ENCODE assay signal across 18 mouse cellular contexts in the genomic region with DNA sequence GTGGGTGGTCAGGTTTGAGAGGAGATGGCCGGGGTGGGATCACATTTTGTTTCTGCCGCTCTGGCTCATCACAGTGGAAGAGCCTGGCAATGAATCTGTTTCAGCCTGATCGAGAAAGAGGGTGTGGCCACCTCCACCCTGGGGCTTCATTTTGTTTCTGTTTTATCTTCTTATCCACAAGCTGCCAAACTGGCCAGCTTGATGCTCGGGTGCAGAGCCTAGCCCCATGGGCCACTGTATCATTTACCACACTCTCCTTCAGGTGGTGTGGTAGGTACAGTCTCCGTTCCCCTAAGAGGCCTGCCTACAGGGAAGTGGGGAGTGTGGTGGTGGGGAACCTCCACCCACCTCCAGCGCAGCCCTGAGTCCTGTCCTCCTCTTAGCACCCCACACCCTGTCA. TPM values are rescaled to one million over a fixed set of nuclear protein-coding genes. Genes with fewer than 3 reads are reported as not detected.
A peak's percentile ranks its signal among the peaks of the same experiment; 100 is the strongest.
DNase-seq lines count a peak whose midpoint lies in the region; ATAC-seq and TF ChIP-seq lines count a peak whose summit lies in the region.
"Had no signal": no experiment of that assay in that cellular context is flagged by ENCODE, and none has a peak within 500 bp of the region (broad histone marks: within the 10 kb centered on the region; RNA-seq: fewer than 3 reads in every experiment).

No protein-coding gene starts in this region.

- no peak for TF ChIP-seq CTCF in lung, postnatal 0 days (IDR thresholded peaks at IDR 0.05)

- TF ChIP-seq EP300 in lung, postnatal 0 days (IDR thresholded peaks at IDR 0.05): no peak

- H3K27me3 ChIP-seq in embryonic facial prominence, embryonic 12.5 days: no peaks in the 10 kb centered on the region
- peaks cover 75% of the 10 kb centered on the region for H3K27me3 ChIP-seq in embryonic facial prominence, embryonic 10.5 days (replicated peaks; ENCODE audit: low read depth, poor library complexity, severe bottlenecking)
- no peaks in the 10 kb centered on the region for H3K27me3 ChIP-seq in liver, embryonic 13.5 days
- peaks cover 10% of the 10 kb centered on the region; the same call in 1 of the 2 replicates for H3K27me3 ChIP-seq in limb, embryonic 10.5 days (ENCODE audit: low read depth, poor library complexity, severe bottlenecking)
- no peaks in the 10 kb centered on the region for H3K27me3 ChIP-seq in lung, postnatal 0 days (replicated peaks; ENCODE audit: insufficient read depth, low read length)
- H3K27me3 ChIP-seq: limb, embryonic 13.5 days; Patski had no signal

- H3K4me2 ChIP-seq in embryonic facial prominence, embryonic 12.5 days (replicated peaks): no peak overlapping the region
- H3K4me2 ChIP-seq in liver, embryonic 13.5 days: peak overlapping the region; percentile 29
- no peak overlapping the region for H3K4me2 ChIP-seq in lung, postnatal 0 days (replicated peaks; ENCODE audit: low read depth, low read length)
- H3K4me2 ChIP-seq: forebrain, embryonic 12.5 days; limb, embryonic 13.5 days; midbrain, embryonic 12.5 days had no signal

- H3K36me3 ChIP-seq in embryonic facial prominence, embryonic 12.5 days: peaks cover 12% of the 10 kb centered on the region
- H3K36me3 ChIP-seq in embryonic facial prominence, embryonic 10.5 days (replicated peaks): peaks cover 45% of the 10 kb centered on the region
- H3K36me3 ChIP-seq in liver, embryonic 13.5 days: peaks cover 18% of the 10 kb centered on the region
- peaks cover 41% of the 10 kb centered on the region for H3K36me3 ChIP-seq in limb, embryonic 10.5 days
- 0 out of 2 replicates have a peak, but pooled peaks cover 5% of the 10 kb centered on the region for H3K36me3 ChIP-seq in lung, postnatal 0 days (ENCODE audit: insufficient read depth, low read length)

- 72% methylated on average over 6 of the region's 6 CpGs for WGBS in embryonic facial prominence, embryonic 12.5 days
- WGBS in embryonic facial prominence, embryonic 10.5 days: 78% methylated on average over 6 of the region's 6 CpGs
- 23% methylated on average over 6 of the region's 6 CpGs for WGBS in liver, embryonic 13.5 days (ENCODE audit: insufficient replicate concordance)
- WGBS in limb, embryonic 10.5 days: 82% methylated on average over 6 of the region's 6 CpGs
- 85% methylated on average over 6 of the region's 6 CpGs for WGBS in lung, postnatal 0 days

- DNase-seq in embryonic facial prominence, embryonic 10.5 days (ENCODE audit: low spot score): no peak
- peak; percentile 59 for DNase-seq in c-Kit-positive CD71-positive TER-119-negative erythroid progenitor cells, embryonic 14.5 days (ENCODE audit: low read depth)
- peak; percentile 40 for DNase-seq in liver, embryonic 13.5 days
- DNase-seq in left cerebral cortex, adult 18-20 months (ENCODE audit: low spot score in 2 of 2): no peak
- DNase-seq in limb, embryonic 10.5 days (ENCODE audit: low spot score): no peak
- DNase-seq in lung, postnatal 0 days (ENCODE audit: low spot score): no peak
- DNase-seq: lung, adult 2 months had no signal

- no peak for ATAC-seq in embryonic facial prominence, embryonic 12.5 days (ENCODE audit: insufficient number of reproducible peaks, insufficient read depth, low FRiP score, low TSS enrichment)
- peak; percentile 74 for ATAC-seq in liver, embryonic 13.5 days (ENCODE audit: low read depth)
- ATAC-seq in megakaryocyte progenitor cell, adult 5-6 weeks (replicated peaks; ENCODE audit: poor library complexity): peak; percentile 50
- ATAC-seq in lung, postnatal 0 days: no peak

- no peak overlapping the region for H3K4me3 ChIP-seq in embryonic facial prominence, embryonic 12.5 days
- H3K4me3 ChIP-seq in embryonic facial prominence, embryonic 10.5 days: no peak overlapping the region
- no peak overlapping the region for H3K4me3 ChIP-seq in liver, embryonic 13.5 days (replicated peaks)
- H3K4me3 ChIP-seq in limb, embryonic 10.5 days: no peak overlapping the region
- no peak overlapping the region for H3K4me3 ChIP-seq in lung, postnatal 0 days (ENCODE audit: low read depth, low read length)
- H3K4me3 ChIP-seq: forebrain, embryonic 12.5 days; hindbrain, embryonic 10.5 days; left cerebral cortex, adult 2 months; limb, embryonic 13.5 days; midbrain, embryonic 12.5 days; myocyte had no signal

- peaks cover 44% of the 10 kb centered on the region for H3K4me1 ChIP-seq in embryonic facial prominence, embryonic 12.5 days
- peaks cover 60% of the 10 kb centered on the region for H3K4me1 ChIP-seq in embryonic facial prominence, embryonic 10.5 days
- H3K4me1 ChIP-seq in liver, embryonic 13.5 days (replicated peaks): peaks cover 64% of the 10 kb centered on the region
- peaks cover 48% of the 10 kb centered on the region for H3K4me1 ChIP-seq in limb, embryonic 10.5 days
- H3K4me1 ChIP-seq in lung, postnatal 0 days (ENCODE audit: insufficient read depth, low read depth, low read length): peaks cover 19% of the 10 kb centered on the region

- H3K9ac ChIP-seq in embryonic facial prominence, embryonic 12.5 days: peak overlapping the region; percentile 8; the same call in 1 of the 2 replicates
- H3K9ac ChIP-seq in liver, embryonic 13.5 days: peak overlapping the region; percentile 39; the same call in 1 of the 2 replicates
- H3K9ac ChIP-seq in lung, postnatal 0 days (replicated peaks; ENCODE audit: low read depth): no peak overlapping the region
- H3K9ac ChIP-seq: forebrain, embryonic 12.5 days; forebrain, postnatal 0 days; limb, embryonic 13.5 days; midbrain, embryonic 12.5 days had no signal

- H3K9me3 ChIP-seq in embryonic facial prominence, embryonic 12.5 days: no peaks in the 10 kb centered on the region
- no peaks in the 10 kb centered on the region for H3K9me3 ChIP-seq in embryonic facial prominence, embryonic 10.5 days
- H3K9me3 ChIP-seq in liver, embryonic 13.5 days (replicated peaks): no peaks in the 10 kb centered on the region
- no peaks in the 10 kb centered on the region for H3K9me3 ChIP-seq in limb, embryonic 10.5 days (replicated peaks)
- no peaks in the 10 kb centered on the region for H3K9me3 ChIP-seq in lung, postnatal 0 days (ENCODE audit: low read length)
- H3K9me3 ChIP-seq: forebrain, embryonic 12.5 days; G1E; hindbrain, embryonic 10.5 days; limb, embryonic 13.5 days; midbrain, embryonic 12.5 days had no signal

- H3K27ac ChIP-seq in embryonic facial prominence, embryonic 12.5 days: no peak overlapping the region
- no peak overlapping the region for H3K27ac ChIP-seq in embryonic facial prominence, embryonic 10.5 days (replicated peaks)
- H3K27ac ChIP-seq in liver, embryonic 13.5 days: peak overlapping the region; percentile 50; the same call in 1 of the 2 replicates
- H3K27ac ChIP-seq in limb, embryonic 10.5 days: no peak overlapping the region
- no peak overlapping the region for H3K27ac ChIP-seq in lung, postnatal 0 days (ENCODE audit: low read length)
- H3K27ac ChIP-seq: forebrain, embryonic 12.5 days; hindbrain, embryonic 10.5 days; left cerebral cortex, adult 2 months; limb, embryonic 13.5 days; midbrain, embryonic 12.5 days had no signal

RNA-seq across cellular contexts. Expression of a gene that starts 12.6 kb away (rescaled TPM):
- 43.3 and 43.8 TPM in 2 replicates for polyA plus RNA-seq in embryonic facial prominence, embryonic 12.5 days (2016; fragmentation: Nextera tagmentation; extraction: Ambion mirVana)
- polyA plus RNA-seq in embryonic facial prominence, embryonic 10.5 days (2016; fragmentation: Nextera tagmentation; extraction: Ambion mirVana): 50.3 and 50.8 TPM in 2 replicates
- 19.9 and 21.5 TPM in 2 replicates for polyA plus RNA-seq in liver, embryonic 13.5 days (2015; fragmentation: Nextera tagmentation; extraction: Ambion mirVana)
- 21.1 and 32.4 TPM in 2 replicates for total RNA-seq in megakaryocyte progenitor cell, adult 5-6 weeks (2015)
- total RNA-seq in megakaryocyte progenitor cell, adult 5-6 weeks (2017): 39.5 and 40.6 TPM in 2 replicates
- 10 to 100 TPM; 69.3 to 74.5 TPM for total RNA-seq in left cerebral cortex, adult 18-20 months (2021)
- 43.0 and 43.6 TPM in 2 replicates for polyA plus RNA-seq in limb, embryonic 10.5 days (2016; fragmentation: Nextera tagmentation; extraction: Ambion mirVana)
- polyA plus RNA-seq in lung, postnatal 0 days (2015; fragmentation: Nextera tagmentation; extraction: Ambion mirVana): 40.1 and 44.2 TPM in 2 replicates

RNA-seq across cellular contexts. Expression of a gene that starts 12.7 kb away (rescaled TPM):
- polyA plus RNA-seq in embryonic facial prominence, embryonic 12.5 days (2016; fragmentation: Nextera tagmentation; extraction: Ambion mirVana): 15.6 and 17.6 TPM in 2 replicates
- polyA plus RNA-seq in embryonic facial prominence, embryonic 10.5 days (2016; fragmentation: Nextera tagmentation; extraction: Ambion mirVana): 23.3 and 23.8 TPM in 2 replicates
- polyA plus RNA-seq in liver, embryonic 13.5 days (2015; fragmentation: Nextera tagmentation; extraction: Ambion mirVana): 6.7 and 7.1 TPM in 2 replicates
- total RNA-seq in megakaryocyte progenitor cell, adult 5-6 weeks (2015): 5.6 and 7.0 TPM in 2 replicates
- total RNA-seq in megakaryocyte progenitor cell, adult 5-6 weeks (2017): 13.2 and 18.5 TPM in 2 replicates
- total RNA-seq in left cerebral cortex, adult 18-20 months (2021): 1 to 10 TPM; 9.4 to 9.6 TPM
- 22.6 and 25.9 TPM in 2 replicates for polyA plus RNA-seq in limb, embryonic 10.5 days (2016; fragmentation: Nextera tagmentation; extraction: Ambion mirVana)
- polyA plus RNA-seq in lung, postnatal 0 days (2015; fragmentation: Nextera tagmentation; extraction: Ambion mirVana): 8.7 and 9.7 TPM in 2 replicates

Comparison
In these comparisons a context has a peak if more than half of its experiments do, and no peak if none do; other contexts are left out.
1. ATAC-seq: peak in liver, embryonic 13.5 days (single experiment) and megakaryocyte progenitor cell, adult 5-6 weeks (single experiment); none in embryonic facial prominence, embryonic 12.5 days (single experiment) and lung, postnatal 0 days (single experiment).
2. DNase-seq: peak in c-Kit-positive CD71-positive TER-119-negative erythroid progenitor cells, embryonic 14.5 days (single experiment) and liver, embryonic 13.5 days (single experiment); none in embryonic facial prominence, embryonic 10.5 days (single experiment), left cerebral cortex, adult 18-20 months (0 of 2), limb, embryonic 10.5 days (single experiment) and lung, postnatal 0 days (single experiment).